Mouse (Mus musculus) forebrain, postnatal 0 days (tissue): Measurements from ENCODE around the gene Lpcat3. TPM values are rescaled to one million over a fixed set of nuclear protein-coding genes. Genes with fewer than 3 reads are reported as not detected.
A peak's percentile ranks its signal among the peaks of the same experiment; 100 is the strongest.

Experiments used
- ATAC-seq: fragments of 200-750 bp; cut with Nextera tagmentation; 2 replicates; pipeline ENCODE4 v1.8.0; 2017; ENCODE audit warnings: mild to moderate bottlenecking, moderate library complexity
- DNase-seq: peaks from one replicate; pipeline ENCODE4 v3.0.0-alpha.2; 2015
- H3K27ac ChIP-seq: fragments of 300-500 bp; sonication (generic); 2 replicates; pipeline ENCODE4 v1.5.1; 2014; ENCODE audit warnings: low read depth, mild to moderate bottlenecking, antibody characterized with exemption, low read length, moderate library complexity, mixed read lengths
- H3K27me3 ChIP-seq: fragments of 300-500 bp; sonication (generic); 2 replicates; pipeline ENCODE4 v1.6.1; 2014; ENCODE audit warnings: mild to moderate bottlenecking, low read length, mixed read lengths; ENCODE audit not compliant: insufficient read depth
- H3K36me3 ChIP-seq: fragments of 300-500 bp; sonication (generic); 2 replicates; pipeline ENCODE4 v1.6.1; 2014; ENCODE audit warnings: mild to moderate bottlenecking, moderate library complexity; ENCODE audit not compliant: insufficient read depth
- H3K4me1 ChIP-seq: fragments of 300-500 bp; sonication (generic); 2 replicates; pipeline ENCODE4 v1.6.1; 2014; ENCODE audit warnings: antibody characterized with exemption; ENCODE audit not compliant: insufficient read depth
- H3K4me2 ChIP-seq: fragments of 300-500 bp; sonication (generic); 2 replicates; pipeline ENCODE4 v1.6.1; 2014; ENCODE audit warnings: low read depth, mild to moderate bottlenecking, moderate library complexity
- H3K4me3 ChIP-seq: fragments of 300-500 bp; sonication (generic); 2 replicates; pipeline ENCODE4 v1.5.1; 2014; ENCODE audit warnings: low read depth, low read length, mixed read lengths
- H3K9ac ChIP-seq: fragments of 300-500 bp; sonication (generic); 2 replicates; pipeline ENCODE4 v1.6.1; 2014; ENCODE audit warnings: mild to moderate bottlenecking
- H3K9me3 ChIP-seq: fragments of 300-500 bp; sonication (generic); 2 replicates; pipeline ENCODE4 v1.6.1; 2016; ENCODE audit warnings: low read length
- CTCF ChIP-seq: sonication (generic); IDR thresholded peaks from 2 replicates; pipeline ENCODE4 v1.5.1; 2016; ENCODE audit warnings: antibody characterized with exemption, control low read depth, low read depth
- WGBS: fragments of 180-500 bp; shearing (Covaris S2); extraction: QIAGEN DNeasy Blood & Tissue Kit; methylation state at CpG from one replicate; pipeline ENCODE4 v1.1.7; 2014; 5-methylcytosine and 5-hydroxymethylcytosine counted together
- polyA plus RNA-seq: library from polyadenylated mRNA; unstranded; fragments of >200 nt; fragmentation: Nextera tagmentation; extraction: Ambion mirVana; gene quantifications from 2 replicates; pipeline ENCODE4 v1.2.1, GENCODE M21; 2015
- total RNA-seq: library from RNA; depleted of rRNA; stranded (reverse); fragments of >200 nt; gene quantifications from 2 replicates; pipeline ENCODE4 v1.2.3, GENCODE M21; 2014

Lpcat3 gene
- total and polyA plus RNA-seq, 2 experiments from 2014 or later = 35.6 to 41.3 TPM

GRCm38 (mm10) chr6:124743647-124744046 is 80.8 kb downstream of the Lpcat3 start:
- H3K4me2 ChIP-seq = no peak overlapping the region
- no peak overlapping the region for H3K27ac ChIP-seq
- H3K4me1 ChIP-seq = peaks cover 6% of the 10 kb centered on the region; the same call in 1 of the 2 replicates
- H3K9ac ChIP-seq = no peak overlapping the region
- TF ChIP-seq CTCF = no peak
- DNase-seq = no peak
- 90% methylated on average over 8 of the region's 8 CpGs for WGBS
- H3K27me3 ChIP-seq = no peaks in the 10 kb centered on the region
- H3K9me3 ChIP-seq = no peaks in the 10 kb centered on the region
- ATAC-seq = no peak
- peaks cover 45% of the 10 kb centered on the region for H3K36me3 ChIP-seq
- H3K4me3 ChIP-seq = no peak overlapping the region

DNA sequence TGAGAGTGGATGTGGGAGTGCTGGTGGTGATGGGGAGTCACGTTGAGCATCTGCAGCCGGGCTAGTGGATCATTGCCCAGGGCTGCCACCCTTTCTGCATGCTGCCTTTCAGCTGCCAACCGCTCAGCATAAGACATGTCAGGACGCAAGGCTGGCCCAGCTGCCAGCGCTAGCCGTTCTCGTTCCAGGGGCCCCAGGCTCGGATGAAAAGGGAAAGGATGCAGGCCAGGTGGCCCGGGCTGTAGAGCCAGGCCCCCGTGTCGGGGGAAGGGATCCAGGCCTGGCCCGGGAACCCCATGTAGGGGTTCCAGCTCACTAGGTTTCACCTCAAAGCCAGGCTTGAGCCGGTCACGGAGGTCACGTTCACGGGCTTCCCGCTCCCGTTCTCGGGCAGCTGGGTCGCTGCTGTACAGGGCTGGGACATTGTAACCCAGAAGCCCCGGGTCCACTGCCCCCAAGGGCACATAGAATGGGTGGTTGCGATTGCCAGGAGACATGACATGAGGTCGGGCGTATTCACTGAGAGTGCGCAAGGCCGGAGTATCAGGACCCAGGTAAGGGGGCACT is 82.0 kb downstream of the Lpcat3 start:
- Histone ChIP-seq H3K9ac (peak overlapping the region; percentile 31; the same call in 1 of the 2 replicates), H3K4me2 (peak overlapping the region; percentile 100), H3K27ac (peak overlapping the region; percentile 71), H3K4me1 (peaks cover 2% of the 10 kb centered on the region; the same call in 1 of the 2 replicates), H3K9me3 (no peaks in the 10 kb centered on the region), H3K27me3 (no peaks in the 10 kb centered on the region), H3K36me3 (peaks cover 54% of the 10 kb centered on the region), H3K4me3 (peak overlapping the region; percentile 61)
- ATAC-seq = no peak
- 69% methylated on average over 26 of the region's 26 CpGs for WGBS
- no peak for TF ChIP-seq CTCF
- no peak for DNase-seq

- Histone ChIP-seq H3K9me3 (no peaks in the 10 kb centered on the region), H3K27me3 (no peaks in the 10 kb centered on the region), H3K27ac (peak overlapping the region; percentile 89), H3K9ac (peak overlapping the region; percentile 83), H3K4me1 (no peaks in the 10 kb centered on the region), H3K4me3 (peak overlapping the region; percentile 61), H3K36me3 (peaks cover 56% of the 10 kb centered on the region), H3K4me2 (peak overlapping the region; percentile 100)
- peak; percentile 90 for TF ChIP-seq CTCF
- DNase-seq (peak; percentile 99), ATAC-seq (peak; percentile 84)
- 3% methylated on average over 82 of the region's 85 CpGs for WGBS
Measured at GRCm38 (mm10) chr6:124745490-124746295, 82.9 kb downstream of the Lpcat3 start.

- Histone ChIP-seq H3K4me1 (no peaks in the 10 kb centered on the region), H3K36me3 (peaks cover 56% of the 10 kb centered on the region)
- DNase-seq = no peak
Measured at GRCm38 (mm10) chr6:124746296-124746605, 83.4 kb downstream of the Lpcat3 start.

GRCm38 (mm10) chr6:124746654-124747632 is 84.1 kb downstream of the Lpcat3 start:
- H3K27ac ChIP-seq = no peak overlapping the region
- peak overlapping the region; percentile 83; the same call in 1 of the 2 replicates for H3K9ac ChIP-seq
- TF ChIP-seq CTCF = no peak
- peaks cover 56% of the 10 kb centered on the region for H3K36me3 ChIP-seq
- 87% methylated on average over 7 of the region's 7 CpGs for WGBS
- ATAC-seq (no peak), DNase-seq (no peak)
- no peaks in the 10 kb centered on the region for H3K27me3 ChIP-seq
- no peaks in the 10 kb centered on the region for H3K9me3 ChIP-seq
- H3K4me1 ChIP-seq = no peaks in the 10 kb centered on the region
- H3K4me3 ChIP-seq = no peak overlapping the region
- no peak overlapping the region for H3K4me2 ChIP-seq

More at GRCm38 (mm10) chr6:124746296-124746605, 83.4 kb downstream of the Lpcat3 start:
- peak overlapping the region; percentile 100 for H3K4me2 ChIP-seq
- TF ChIP-seq CTCF = no peak
- H3K4me3 ChIP-seq = peak overlapping the region; percentile 61
- 18% methylated on average over 8 of the region's 8 CpGs for WGBS
- H3K27ac ChIP-seq = peak overlapping the region; percentile 89
- ATAC-seq = no peak
- no peaks in the 10 kb centered on the region for H3K27me3 ChIP-seq
- no peaks in the 10 kb centered on the region for H3K9me3 ChIP-seq
- H3K9ac ChIP-seq = peak overlapping the region; percentile 83

GRCm38 (mm10) chr6:124750405-124750804 is 87.6 kb downstream of the Lpcat3 start:
- Histone ChIP-seq H3K36me3 (peaks cover 33% of the 10 kb centered on the region), H3K27me3 (no peaks in the 10 kb centered on the region), H3K4me3 (no peak overlapping the region), H3K27ac (no peak overlapping the region), H3K4me2 (no peak overlapping the region), H3K9me3 (no peaks in the 10 kb centered on the region), H3K4me1 (peaks cover 13% of the 10 kb centered on the region), H3K9ac (no peak overlapping the region)
- WGBS = 86% methylated on average over 8 of the region's 8 CpGs
- no peak for TF ChIP-seq CTCF
- DNase-seq (no peak), ATAC-seq (no peak)
